Mouse (Mus musculus) hindbrain, embryonic 13.5 days (tissue): ENCODE results near the gene Khdc4. TPM values are rescaled to one million over a fixed set of nuclear protein-coding genes. Genes with fewer than 3 reads are reported as not detected.

ENCODE experiments used
- ATAC-seq: fragments of 200-750 bp; cut with Nextera tagmentation; 2 replicates; pipeline ENCODE4 v1.8.0; 2017; ENCODE audit warnings: moderate TSS enrichment; ENCODE audit not compliant: low FRiP score
- H3K27ac ChIP-seq: fragments of 300-500 bp; sonication (generic); 2 replicates; pipeline ENCODE4 v1.5.1; 2015; ENCODE audit warnings: inconsistent platforms, mild to moderate bottlenecking, moderate library complexity
- H3K27me3 ChIP-seq: fragments of 300-500 bp; sonication (generic); 2 replicates; pipeline ENCODE4 v1.6.1; 2015; ENCODE audit warnings: mild to moderate bottlenecking, inconsistent platforms
- H3K36me3 ChIP-seq: fragments of 300-500 bp; sonication (generic); 2 replicates; pipeline ENCODE4 v1.6.1; 2015; ENCODE audit warnings: mild to moderate bottlenecking, inconsistent platforms
- H3K4me1 ChIP-seq: fragments of 300-500 bp; sonication (generic); replicated peaks from 2 replicates; pipeline ENCODE4 v1.6.1; 2015; ENCODE audit warnings: inconsistent platforms
- H3K4me2 ChIP-seq: fragments of 300-500 bp; sonication (generic); 2 replicates; pipeline ENCODE4 v1.6.1; 2015; ENCODE audit warnings: inconsistent platforms, mild to moderate bottlenecking, moderate library complexity
- H3K4me3 ChIP-seq: fragments of 300-500 bp; sonication (generic); 2 replicates; pipeline ENCODE4 v1.5.1; 2015; ENCODE audit warnings: mild to moderate bottlenecking, inconsistent platforms
- H3K9ac ChIP-seq: fragments of 300-500 bp; sonication (generic); 2 replicates; pipeline ENCODE4 v1.6.1; 2015; ENCODE audit warnings: mild to moderate bottlenecking, inconsistent platforms
- H3K9me3 ChIP-seq: fragments of 300-500 bp; sonication (generic); 2 replicates; pipeline ENCODE4 v1.6.1; 2016; ENCODE audit warnings: inconsistent platforms
- WGBS: fragments of 180-500 bp; shearing (Covaris S2); methylation state at CpG from one replicate; pipeline ENCODE4 v1.1.7; 2015; 5-methylcytosine and 5-hydroxymethylcytosine counted together
- polyA plus RNA-seq: library from polyadenylated mRNA; unstranded; fragments of >200 nt; fragmentation: Nextera tagmentation; extraction: Ambion mirVana; gene quantifications from 2 replicates; pipeline ENCODE4 v1.2.1, GENCODE M21; 2015

Gene Khdc4
- polyA plus RNA-seq, 1 experiment from 2014 or later: 97.7 TPM

DNA sequence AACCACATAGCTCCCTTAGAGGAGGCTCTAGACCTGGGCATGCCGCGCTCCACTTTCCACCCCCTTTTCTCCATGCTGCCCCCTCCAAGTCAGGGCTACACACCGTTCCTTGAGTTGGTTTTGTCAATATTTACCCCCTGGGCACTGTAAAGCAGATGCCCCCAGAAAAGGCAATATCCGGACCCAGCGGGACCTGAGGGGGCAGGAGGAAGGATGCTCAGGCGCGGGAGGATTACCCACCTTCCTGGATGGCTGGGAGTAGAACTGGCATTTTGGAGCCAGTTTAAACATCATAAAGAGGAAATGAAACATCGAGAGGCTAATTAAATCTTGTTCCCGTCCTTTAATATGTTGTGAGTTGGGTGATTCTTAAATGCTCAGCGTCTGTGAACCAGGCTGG is 36.4 kb upstream of the Khdc4 start:
- ATAC-seq: no peak
- Histone ChIP-seq H3K27ac (no peak overlapping the region), H3K4me3 (no peak overlapping the region), H3K4me2 (no peak overlapping the region), H3K4me1 (0 out of 2 replicates have a peak, but pooled peaks cover 6% of the 10 kb centered on the region), H3K9ac (no peak overlapping the region), H3K27me3 (no peaks in the 10 kb centered on the region), H3K36me3 (peaks cover 47% of the 10 kb centered on the region), H3K9me3 (no peaks in the 10 kb centered on the region)
- 82% methylated on average over 10 of the region's 10 CpGs for WGBS

DNA sequence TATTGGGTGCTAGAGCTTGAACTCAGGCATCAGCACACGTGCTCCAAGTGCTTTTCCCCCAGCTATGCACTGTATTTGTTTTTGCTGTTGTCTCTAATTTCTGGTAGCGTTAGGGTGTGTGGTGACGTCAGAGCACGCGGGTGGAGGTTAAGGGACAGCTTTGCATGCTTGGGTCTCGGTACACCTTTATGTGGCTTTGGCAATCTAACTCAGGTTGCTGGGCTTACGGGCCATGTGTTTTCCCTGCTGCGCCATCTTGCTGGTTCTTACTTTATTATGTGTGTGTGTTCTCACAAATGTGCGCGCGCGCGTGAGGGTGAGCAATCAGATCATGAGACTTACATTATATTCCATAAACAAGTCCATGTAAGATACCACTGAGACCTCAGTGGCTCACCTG is 35.6 kb upstream of the Khdc4 start:
- Histone ChIP-seq H3K4me2 (no peak overlapping the region), H3K4me3 (no peak overlapping the region), H3K9ac (no peak overlapping the region), H3K27me3 (no peaks in the 10 kb centered on the region), H3K4me1 (0 out of 2 replicates have a peak, but pooled peaks cover 6% of the 10 kb centered on the region), H3K9me3 (no peaks in the 10 kb centered on the region), H3K27ac (no peak overlapping the region), H3K36me3 (peaks cover 40% of the 10 kb centered on the region)
- 94% methylated on average over 13 of the region's 13 CpGs for WGBS
- no peak for ATAC-seq

DNA sequence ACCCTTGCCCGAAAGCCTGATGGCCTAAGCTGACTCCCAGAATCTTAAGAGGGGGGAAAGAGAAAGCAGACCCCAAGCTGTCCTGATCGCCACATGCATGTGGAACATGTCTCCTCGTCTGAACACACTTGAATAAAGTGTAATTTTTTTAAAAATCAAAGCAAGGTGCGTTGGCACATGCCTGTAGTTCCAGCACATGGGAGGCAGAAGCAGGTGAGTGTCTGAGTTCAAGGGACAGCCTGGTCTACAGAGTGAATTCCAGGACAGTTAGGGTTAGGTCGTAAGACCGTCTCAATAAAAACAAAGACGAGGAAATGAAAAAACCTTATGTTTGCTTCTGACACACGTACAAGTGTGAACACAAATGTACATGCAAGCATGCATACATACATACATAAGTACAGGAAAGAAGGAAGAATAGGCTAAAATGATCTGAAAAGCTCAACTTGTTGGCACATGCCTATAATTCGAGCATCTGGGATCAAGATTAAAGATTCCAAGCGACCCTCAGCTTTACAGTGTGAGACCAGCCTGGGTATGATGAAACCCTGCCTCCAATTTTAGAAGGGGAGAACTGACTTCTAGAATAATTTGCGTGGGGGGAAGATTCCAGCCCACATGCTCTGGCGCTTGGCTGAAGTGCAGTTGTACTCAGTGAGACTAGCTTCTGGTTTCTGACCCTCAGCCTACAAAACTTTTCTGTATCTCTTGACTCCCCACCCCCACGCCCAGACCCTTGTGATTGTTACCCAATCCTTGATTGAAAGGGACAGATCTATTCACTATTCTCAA is 34.7 kb upstream of the Khdc4 start:
- ATAC-seq: no peak
- Histone ChIP-seq H3K27ac (no peak overlapping the region), H3K4me2 (no peak overlapping the region), H3K4me1 (0 out of 2 replicates have a peak, but pooled peaks cover 6% of the 10 kb centered on the region), H3K27me3 (no peaks in the 10 kb centered on the region), H3K36me3 (peaks cover 31% of the 10 kb centered on the region), H3K4me3 (no peak overlapping the region), H3K9ac (no peak overlapping the region), H3K9me3 (no peaks in the 10 kb centered on the region)
- WGBS: 87% methylated on average over 13 of the region's 13 CpGs

DNA sequence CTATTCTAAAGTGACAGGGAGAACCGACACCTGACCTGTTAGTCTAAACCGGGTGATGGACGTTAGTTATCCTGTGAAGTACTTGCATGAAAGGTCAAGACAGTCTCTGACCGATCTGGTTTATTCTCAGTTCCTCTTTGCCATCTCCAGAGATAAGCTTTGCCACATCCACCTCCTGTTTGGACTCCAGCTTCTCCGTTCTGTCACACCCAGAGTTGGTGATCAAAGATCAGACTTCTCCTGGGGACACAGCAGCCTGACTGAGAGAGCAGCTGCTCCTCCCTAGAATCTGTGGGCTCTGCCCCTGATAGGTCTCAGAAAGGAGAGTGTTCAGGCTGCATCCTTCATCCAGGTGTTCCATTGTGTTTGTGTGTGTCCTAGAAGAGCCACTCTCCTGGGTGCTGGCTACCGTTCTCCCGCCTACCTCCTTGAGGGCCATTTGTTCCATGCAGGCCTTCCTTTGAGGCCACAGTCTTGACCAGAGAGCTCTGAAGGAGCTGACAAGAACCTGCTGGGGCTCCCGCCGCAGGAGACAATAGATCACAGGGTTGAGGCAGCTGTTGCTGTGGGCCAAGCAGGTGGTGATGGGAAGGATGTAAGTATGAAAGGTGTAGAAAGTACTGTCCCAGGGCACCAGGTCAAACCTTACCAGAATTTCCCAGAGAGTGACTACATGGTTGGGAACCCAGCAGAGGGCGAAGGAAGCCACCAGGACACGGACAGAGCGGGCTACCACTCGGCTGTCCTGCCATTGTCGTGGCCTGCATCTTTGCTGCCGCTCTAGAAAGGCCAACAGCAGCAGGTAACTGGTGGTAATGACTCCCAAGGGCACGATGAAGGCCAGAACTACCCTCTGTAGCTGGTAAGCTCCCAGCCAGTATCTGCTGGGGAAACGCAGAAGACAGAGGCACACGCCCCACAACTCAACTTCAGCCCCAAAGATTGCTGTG is 33.7 kb upstream of the Khdc4 start:
- Histone ChIP-seq H3K27me3 (no peaks in the 10 kb centered on the region), H3K4me1 (0 out of 2 replicates have a peak, but pooled peaks cover 6% of the 10 kb centered on the region), H3K36me3 (peaks cover 21% of the 10 kb centered on the region), H3K4me2 (no peak overlapping the region), H3K9me3 (no peaks in the 10 kb centered on the region), H3K9ac (no peak overlapping the region), H3K4me3 (no peak overlapping the region), H3K27ac (no peak overlapping the region)
- ATAC-seq: no peak
- WGBS: 81% methylated on average over 18 of the region's 18 CpGs

DNA sequence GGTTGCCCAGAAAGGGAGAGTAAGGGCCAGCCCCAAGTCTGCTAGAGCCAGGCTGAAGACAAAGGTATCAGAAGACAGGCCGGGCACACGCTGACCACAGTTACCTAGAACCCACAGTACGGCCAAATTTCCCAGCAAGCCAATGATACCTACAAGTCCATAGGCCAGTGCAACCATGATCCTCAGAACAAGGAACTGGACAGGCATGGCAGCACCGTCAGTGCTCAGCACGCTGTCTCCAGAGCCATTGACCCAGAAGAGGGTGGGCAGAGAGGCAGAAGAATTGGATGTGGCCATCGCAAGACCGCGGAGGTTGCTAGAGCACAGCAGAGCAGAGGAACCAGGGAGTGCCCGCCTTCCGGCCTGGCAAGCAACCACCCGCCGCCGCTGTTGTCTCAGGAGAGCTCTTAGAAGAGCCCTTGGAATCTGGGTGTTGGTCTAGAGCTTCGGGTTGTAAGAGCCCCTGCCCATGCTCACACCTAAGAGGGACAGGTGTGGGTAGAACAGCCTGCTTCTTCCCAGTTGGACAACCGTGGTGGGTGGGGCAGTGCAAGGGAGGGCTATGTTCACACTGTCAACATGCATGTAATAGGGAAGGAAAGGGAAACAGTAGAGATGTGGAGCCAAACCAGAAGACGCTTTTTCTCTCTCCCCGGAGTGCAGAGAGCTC is 32.6 kb upstream of the Khdc4 start, which contains the start of gene Rxfp4:
Rxfp4 (minus strand) TSS at position 297 of the 670 bp plus-strand sequence.
- Histone ChIP-seq H3K9me3 (no peaks in the 10 kb centered on the region), H3K9ac (no peak within 1 kb of the TSS), H3K36me3 (peaks cover 10% of the 10 kb centered on the region), H3K4me1 (0 out of 2 replicates have a peak, but pooled peaks cover 6% of the 10 kb centered on the region), H3K27me3 (no peaks in the 10 kb centered on the region), H3K4me3 (no peak within 1 kb of the TSS), H3K4me2 (no peak within 1 kb of the TSS), H3K27ac (no peak within 1 kb of the TSS)
- WGBS: 92% methylated on average over 17 of the region's 17 CpGs
- no peak for ATAC-seq

DNA sequence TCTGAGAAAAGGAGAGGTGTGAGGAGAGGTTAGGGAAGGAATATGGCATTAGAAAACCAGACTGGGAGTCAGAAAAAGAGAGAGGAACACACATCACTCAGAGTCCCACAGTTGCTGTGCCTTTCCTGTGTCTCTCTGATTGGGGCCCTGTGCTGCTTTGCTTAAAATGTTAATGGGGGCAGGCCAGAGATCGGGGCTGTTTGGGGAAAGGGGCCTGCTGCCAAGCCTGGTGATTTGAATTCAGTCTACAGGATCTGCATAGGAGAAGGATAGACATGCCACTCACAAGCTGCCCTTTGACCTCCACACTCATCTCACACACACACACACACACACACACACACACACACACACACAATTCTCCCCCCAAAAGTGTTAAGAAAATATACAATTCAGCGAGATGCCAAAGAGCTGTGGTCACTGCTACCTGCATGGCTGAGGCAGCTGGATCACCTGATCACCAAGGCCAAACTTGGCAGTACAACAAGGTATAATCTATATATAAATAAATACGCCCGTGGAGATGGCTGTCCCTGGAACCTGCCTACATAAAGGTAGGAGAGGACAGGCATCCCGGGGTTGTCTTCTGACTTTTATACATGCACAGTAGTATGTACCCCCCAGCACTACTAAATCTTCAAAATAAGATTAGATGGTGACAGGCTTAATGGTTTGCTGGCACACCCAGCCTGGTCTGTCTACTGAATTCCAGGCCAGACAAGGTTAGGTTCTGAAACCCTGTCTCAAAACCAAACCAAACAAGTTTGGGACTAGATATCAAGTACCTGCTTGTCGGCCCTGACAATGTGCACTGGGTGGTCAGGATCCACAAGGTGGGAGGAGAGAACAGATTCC is 31.9 kb upstream of the Khdc4 start:
- no peak overlapping the region for H3K9ac ChIP-seq
- H3K27me3 ChIP-seq: no peaks in the 10 kb centered on the region
- no peak for ATAC-seq
- H3K4me2 ChIP-seq: no peak overlapping the region
- no peak overlapping the region for H3K27ac ChIP-seq
- H3K36me3 ChIP-seq: peaks cover 4% of the 10 kb centered on the region
- whole genome bisulfite sequencing: 77% methylated on average over 6 of the region's 6 CpGs
- no peaks in the 10 kb centered on the region for H3K9me3 ChIP-seq
- no peak overlapping the region for H3K4me3 ChIP-seq
- H3K4me1 ChIP-seq: 0 out of 2 replicates have a peak, but pooled peaks cover 6% of the 10 kb centered on the region

DNA sequence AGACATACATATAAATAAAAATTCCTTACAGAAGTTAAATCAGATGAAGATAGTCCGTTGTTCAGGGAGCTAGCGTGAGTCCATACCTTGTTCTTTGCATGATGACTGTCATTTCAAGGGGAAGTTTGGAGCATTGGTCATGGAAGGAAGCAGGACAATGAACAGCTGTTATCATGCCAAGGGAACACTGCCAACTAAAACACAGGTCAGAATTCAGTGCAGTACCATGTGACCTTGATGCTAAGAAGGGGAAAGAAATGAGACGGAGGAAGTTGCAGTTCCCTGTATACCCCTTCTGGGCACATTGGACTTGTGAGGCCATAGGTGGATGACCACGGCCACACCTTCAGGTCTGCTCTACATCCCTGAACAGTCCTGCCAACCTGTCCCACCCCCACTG is 31.0 kb upstream of the Khdc4 start:
- 85% methylated on average over 4 of the region's 4 CpGs for WGBS
- Histone ChIP-seq H3K4me3 (no peak overlapping the region), H3K27me3 (no peaks in the 10 kb centered on the region), H3K4me2 (no peak overlapping the region), H3K27ac (no peak overlapping the region), H3K4me1 (0 out of 2 replicates have a peak, but pooled peaks cover 6% of the 10 kb centered on the region), H3K36me3 (no peaks in the 10 kb centered on the region; the same call in 1 of the 2 replicates), H3K9ac (no peak overlapping the region), H3K9me3 (no peaks in the 10 kb centered on the region)
- no peak for ATAC-seq

DNA sequence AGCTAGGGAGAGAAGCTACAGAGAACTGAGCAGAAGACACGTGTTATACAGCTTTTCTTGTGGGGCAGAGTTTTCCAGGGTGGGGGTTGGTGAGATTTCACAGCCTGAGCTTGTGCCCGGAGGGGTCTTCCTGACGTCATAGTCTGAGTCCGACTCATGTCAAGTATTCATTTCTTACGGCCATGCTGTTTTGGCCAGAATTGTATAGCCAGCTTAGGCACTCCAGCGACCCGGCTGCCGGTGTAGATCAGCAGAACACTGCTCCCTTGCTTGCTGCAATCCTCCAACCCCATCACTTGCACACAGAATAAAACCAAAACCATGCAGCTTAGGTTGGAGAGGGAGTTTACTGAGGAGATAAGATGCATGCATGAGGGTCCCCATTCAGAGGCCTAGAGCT is 30.0 kb upstream of the Khdc4 start:
- H3K36me3 ChIP-seq: no peaks in the 10 kb centered on the region
- H3K27me3 ChIP-seq: no peaks in the 10 kb centered on the region
- H3K9me3 ChIP-seq: no peaks in the 10 kb centered on the region
- no peak overlapping the region for H3K4me2 ChIP-seq
- 0 out of 2 replicates have a peak, but pooled peaks cover 6% of the 10 kb centered on the region for H3K4me1 ChIP-seq
- no peak for ATAC-seq
- H3K9ac ChIP-seq: no peak overlapping the region
- no peak overlapping the region for H3K4me3 ChIP-seq
- H3K27ac ChIP-seq: no peak overlapping the region
- 81% methylated on average over 8 of the region's 8 CpGs for WGBS

DNA sequence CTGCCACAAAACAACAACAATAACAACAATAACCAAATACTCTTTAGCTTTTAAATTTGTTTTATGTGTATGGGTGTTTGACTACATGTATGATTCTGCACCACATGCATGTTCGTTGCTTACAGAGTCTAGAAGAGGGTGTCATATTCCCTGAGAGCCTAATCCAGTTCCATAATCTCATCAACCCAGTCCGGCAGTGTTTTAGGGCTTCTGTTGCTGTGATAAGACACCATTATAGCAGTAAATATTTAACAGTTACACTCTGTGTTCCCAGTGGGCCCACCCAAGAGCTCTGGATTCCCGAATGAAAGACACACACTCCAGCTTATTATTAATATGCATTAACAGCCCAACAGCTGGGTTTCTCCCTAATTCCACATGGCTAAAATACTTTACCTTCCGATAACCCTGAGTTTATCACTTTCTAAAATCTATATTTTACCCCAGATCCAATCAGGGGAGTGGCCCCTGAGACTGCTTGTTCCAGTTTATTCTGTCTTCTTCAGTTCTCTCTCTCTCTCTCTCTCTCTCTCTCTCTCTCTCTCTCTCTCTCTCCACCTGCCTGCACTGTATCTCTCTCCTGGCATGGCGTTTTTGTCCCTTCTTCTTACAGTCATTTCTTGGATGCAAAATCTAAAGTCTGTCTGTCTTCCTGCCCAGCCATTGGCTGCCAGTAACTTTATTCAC is 27.0 kb upstream of the Khdc4 start:
- no peak for ATAC-seq
- Histone ChIP-seq H3K4me1 (no peaks in the 10 kb centered on the region), H3K27me3 (no peaks in the 10 kb centered on the region), H3K4me2 (no peak overlapping the region), H3K9ac (no peak overlapping the region), H3K27ac (no peak overlapping the region), H3K4me3 (no peak overlapping the region), H3K9me3 (no peaks in the 10 kb centered on the region), H3K36me3 (no peaks in the 10 kb centered on the region)
- 75% methylated on average over 5 of the region's 5 CpGs for WGBS

DNA sequence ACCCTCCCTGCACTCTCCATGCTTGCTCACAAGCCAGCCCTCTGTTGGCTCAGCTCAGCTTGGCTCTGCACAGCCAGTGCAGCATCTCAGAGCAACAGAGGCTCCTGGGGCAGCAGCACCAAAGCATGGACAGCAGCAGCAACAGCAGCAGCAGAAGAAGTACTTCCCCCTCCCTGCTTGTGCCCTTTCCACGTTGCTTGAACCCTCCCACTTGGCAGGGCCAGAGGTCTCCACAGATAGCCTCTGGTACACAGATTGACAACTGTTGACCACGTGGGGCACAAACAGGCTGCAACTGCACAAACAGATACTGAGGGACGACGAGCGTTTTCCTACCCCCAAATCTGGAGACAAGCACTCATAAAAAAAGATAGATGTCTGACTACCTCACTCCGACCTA is 25.8 kb upstream of the Khdc4 start:
- Histone ChIP-seq H3K27me3 (no peaks in the 10 kb centered on the region), H3K9ac (no peak overlapping the region), H3K4me1 (no peaks in the 10 kb centered on the region), H3K4me2 (no peak overlapping the region), H3K4me3 (no peak overlapping the region), H3K36me3 (no peaks in the 10 kb centered on the region), H3K27ac (no peak overlapping the region), H3K9me3 (no peaks in the 10 kb centered on the region)
- WGBS: 55% methylated on average over 6 of the region's 6 CpGs
- no peak for ATAC-seq

DNA sequence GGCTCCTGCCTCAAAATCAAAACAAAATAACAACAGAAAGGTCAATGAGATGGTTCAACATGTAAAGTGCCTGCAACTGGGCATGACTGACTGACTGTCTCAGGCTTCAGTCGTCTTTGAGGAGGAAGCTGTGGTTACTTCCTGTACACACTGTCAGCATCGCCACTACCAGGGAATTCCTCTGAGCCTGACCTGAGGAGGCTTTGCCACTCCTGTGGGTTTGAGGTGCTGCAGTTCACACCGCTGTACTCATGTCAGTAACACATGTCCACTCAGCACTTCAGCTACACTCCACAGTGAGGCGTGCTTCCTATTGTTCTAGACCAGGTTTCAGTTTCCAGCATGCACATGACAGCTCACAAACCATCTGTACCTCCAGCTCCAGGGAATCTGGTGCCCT is 21.5 kb upstream of the Khdc4 start:
- Histone ChIP-seq H3K36me3 (no peaks in the 10 kb centered on the region), H3K9ac (no peak overlapping the region), H3K4me1 (no peaks in the 10 kb centered on the region), H3K9me3 (no peaks in the 10 kb centered on the region), H3K4me3 (no peak overlapping the region), H3K4me2 (no peak overlapping the region), H3K27me3 (no peaks in the 10 kb centered on the region), H3K27ac (no peak overlapping the region)
- no peak for ATAC-seq
- WGBS: 88% methylated on average over 4 of the region's 4 CpGs
